Mouse (Mus musculus) CD4-positive, CD25-positive, alpha-beta regulatory T cell, adult 2 months (primary cell): ENCODE results near the gene Aff3.

Experiments used
- DNase-seq: peaks from one replicate; pipeline ENCODE4 v3.0.0-alpha.2; 2012; ENCODE audit warnings: low read depth, low spot score

Aff3 gene

DNA sequence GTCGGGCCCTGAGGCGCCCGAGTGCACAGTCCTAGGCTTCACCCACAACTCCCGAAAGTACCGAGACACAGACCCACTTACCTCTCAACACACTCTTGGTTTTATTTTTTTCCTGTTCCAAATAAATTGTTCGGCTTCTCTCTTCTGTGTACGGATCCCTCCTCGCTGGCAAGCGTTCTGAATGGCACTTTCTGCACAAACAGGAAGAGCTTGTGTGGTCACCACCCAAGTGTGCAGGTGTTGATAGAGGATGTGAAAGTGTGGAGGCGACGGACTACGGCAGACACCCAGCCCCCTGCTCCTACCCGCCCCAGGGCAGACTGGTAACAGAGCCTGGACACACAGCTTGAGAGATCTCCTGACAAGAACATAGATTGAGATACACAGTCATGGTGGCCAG, at the start of gene Aff3:
Aff3 (minus strand) TSS at position 179 of the 400 bp plus-strand sequence.
- DNase-seq: peak; percentile 72

DNA sequence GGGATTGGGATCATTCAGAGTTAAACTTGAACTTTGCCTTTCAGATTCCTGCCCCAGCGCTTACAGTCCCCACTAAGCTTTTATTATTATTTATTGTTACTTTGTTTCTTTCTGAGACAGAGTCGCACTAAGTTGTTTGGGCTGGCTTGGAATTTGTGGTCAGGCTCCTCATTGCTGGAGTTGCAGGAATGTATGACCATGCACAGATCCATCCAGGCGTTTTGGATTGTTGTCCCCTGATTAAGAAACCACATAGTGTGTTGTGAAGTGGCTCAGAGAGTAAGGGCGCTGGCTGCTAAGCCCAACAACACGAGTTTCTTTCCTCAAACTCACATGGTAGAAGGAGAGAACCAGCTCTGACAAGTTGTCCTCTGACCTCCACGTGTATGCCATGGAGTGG, 35.9 kb upstream of the Aff3 start:
- no peak for DNase-seq

DNA sequence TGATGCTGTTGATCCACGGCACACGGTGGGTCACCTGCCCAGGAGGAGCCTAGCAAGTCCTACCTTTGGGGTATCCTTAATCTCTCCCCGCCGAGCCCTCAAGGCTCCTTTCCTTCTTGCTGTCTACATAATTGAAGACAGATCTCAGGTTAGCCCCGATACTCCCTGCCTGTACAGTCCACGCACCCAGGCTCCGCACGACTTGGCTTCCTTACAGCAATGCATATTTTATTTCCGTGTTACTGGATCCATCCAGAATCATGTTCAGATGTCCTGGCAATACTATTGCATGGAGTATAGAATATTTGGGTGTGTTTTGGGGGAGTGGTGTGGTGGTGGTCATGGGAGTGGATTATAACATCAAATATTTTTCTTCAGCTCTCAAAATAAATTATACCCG, 34.5 kb upstream of the Aff3 start:
- DNase-seq: no peak

DNA sequence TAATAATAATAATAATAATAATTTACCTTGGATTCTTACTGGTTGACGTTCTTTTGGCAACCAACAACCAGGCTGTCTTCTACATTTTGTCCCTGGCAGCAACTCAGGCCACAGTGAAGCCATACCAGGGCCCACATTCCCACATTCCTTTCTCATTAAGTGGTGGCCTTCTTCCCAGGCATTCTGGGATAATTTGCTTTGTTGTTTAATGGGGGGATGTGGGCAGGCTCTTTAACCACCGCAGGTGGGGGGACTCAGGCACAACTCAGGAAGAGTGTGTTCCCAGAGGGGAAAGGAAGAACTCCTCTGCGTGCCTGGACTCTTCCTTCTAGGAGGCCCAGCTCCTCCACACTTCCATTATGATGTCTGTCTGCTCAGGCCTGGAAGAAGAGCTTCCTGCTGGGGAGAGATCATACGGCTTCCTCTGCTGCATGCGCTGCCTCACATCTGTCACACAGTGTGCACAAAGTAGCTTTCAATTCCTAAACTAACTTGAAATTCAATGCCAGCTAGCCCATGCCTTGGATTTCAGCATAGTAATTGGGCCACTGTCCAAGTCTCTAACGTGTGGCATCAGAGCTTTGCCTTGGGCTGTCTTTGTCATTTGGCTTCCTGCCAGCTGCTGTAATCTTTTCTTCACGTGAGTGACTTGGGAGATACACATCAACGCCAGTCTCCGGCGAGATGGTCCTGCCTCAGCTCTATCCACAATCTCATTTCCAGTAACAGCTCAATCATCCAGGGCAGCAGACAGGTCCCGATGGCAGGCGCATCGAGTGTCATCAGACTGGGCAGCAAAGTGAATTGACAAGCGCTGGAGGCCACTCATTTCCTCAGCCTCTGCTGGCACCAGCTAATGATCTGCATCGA, 31.3 kb upstream of the Aff3 start:
- peak; percentile 37 for DNase-seq

DNA sequence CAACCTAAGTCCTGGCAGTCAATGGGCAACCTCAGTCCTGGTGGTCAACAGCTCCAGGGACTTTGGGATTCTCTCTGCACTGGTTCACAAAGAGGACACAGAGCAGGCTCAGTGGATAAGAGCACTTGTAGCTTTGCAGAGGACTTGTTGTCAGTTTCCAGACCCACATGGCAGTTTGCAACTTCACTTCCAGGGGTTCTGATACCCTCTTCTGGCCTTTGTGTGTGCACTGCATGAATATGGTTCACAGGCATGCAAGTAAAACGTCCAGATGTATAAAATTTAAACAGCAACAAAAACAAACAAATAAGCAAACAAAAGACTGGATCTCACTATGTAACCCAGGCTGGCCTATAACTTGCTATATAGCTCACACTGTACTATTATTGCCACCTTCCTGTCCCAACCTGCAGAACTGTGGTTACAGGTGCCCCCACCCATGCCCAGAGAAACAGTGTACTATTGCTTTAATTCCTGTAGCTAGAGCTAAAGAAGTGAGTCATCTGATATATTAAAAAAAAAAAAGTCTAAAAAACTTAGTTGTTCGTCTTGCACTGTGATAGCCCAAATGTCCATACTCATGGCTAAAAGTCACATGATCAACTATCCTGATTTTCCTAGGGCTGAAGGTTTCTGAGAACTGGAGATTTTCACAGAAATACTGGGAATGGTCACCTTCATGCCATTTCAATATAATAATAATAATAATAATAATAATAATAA, 30.5 kb upstream of the Aff3 start:
- no peak for DNase-seq

DNA sequence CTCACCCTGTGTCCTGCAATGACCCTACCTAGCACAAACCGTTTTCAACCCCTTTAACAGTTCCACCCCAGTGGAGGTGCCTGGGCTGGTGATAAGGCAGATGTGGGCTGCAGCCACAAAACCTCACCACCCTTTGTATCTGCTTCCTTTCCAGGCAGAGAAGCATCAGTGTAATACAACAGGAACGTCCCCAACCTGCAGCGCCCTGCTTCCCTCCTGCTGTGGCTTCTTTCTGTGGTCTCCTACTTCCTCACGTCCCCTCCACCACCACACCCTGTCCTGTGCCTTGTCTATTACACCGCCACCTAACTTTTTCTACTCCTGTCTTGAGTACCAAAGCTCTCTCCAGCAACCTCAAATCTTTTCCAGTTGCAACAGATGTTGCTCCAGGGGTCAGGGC, 29.4 kb upstream of the Aff3 start:
- DNase-seq: peak; percentile 57

DNA sequence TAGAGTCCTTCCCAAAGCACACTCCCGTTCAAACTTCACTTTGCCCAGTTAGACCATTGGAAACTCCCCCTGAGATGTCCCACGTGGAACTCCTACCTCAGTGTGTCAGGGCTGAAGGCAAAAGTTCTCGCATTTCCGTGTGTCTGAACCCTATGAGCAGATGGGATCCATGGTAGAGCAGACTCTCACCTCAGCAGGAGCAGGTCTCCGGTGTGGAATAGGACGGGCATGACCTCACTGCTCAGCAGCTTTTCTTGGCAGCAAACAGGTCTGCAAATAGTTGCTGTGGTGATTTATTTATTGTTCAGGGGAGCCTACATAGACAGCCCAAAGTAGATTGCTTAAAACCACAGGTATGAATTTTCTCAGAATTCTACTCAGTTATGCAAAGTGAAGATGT, 25.7 kb upstream of the Aff3 start:
- no peak for DNase-seq

DNA sequence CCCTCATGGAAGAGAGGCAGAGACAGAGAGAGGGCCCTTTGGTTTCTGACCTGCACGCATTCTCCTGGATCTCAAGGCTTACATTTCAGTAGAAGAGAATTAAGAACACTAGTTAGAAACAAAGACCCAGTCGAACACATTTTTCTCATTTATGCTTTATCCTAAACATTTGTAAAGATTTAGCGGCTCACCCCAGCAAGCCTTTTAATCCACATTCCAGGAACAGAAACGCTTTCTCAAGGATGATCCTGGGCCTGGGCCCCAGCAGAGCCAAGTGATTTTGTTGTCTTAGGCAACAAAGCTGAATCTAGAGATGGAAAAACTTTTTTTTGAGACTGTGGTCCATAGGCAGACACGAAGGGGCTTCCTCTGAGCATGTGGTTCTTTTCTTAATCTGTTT, 23.5 kb upstream of the Aff3 start:
- DNase-seq: no peak

DNA sequence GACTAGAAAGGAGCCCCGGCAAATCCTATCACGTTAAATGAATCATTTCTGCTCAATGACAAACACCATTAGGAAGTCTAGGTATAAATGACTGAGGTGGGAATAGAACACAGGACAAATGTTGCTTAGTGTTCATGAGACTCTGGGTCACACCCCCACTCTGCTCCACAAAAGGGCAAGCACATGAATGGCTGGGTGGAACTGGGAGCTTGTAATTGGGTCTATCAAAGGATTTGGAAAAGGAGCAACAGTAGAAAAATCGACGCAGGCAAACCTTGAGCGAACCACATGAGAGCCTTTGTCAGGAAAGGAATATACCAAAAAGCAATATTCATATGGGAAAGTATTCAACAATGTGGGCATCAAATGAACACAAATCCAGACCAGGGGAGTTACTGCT, 21.0 kb upstream of the Aff3 start:
- DNase-seq: no peak

DNA sequence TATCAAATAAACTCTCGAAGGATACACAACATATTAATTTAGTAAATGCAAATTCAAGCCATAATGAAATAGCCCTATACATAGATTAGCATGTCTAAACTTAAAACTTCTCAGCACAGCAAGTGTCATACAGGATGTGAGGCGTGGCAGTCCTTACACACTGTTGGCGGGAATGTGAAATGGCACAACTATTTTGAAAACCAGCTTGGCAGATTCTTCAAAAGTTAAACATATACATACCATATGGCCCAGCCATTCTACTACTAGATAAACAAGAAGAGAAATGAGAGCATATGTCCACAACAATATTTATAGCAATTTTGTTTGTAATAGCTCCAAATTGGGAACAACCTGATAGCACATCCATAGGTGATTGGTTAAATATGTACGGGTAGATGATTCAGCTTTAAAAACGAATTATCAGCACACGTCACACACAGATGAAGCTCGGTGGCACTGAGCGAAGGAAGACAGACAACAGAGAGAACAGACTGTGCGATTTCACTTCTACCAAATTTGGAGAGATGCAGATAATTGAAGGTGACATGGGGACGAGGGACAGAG, 18.5 kb upstream of the Aff3 start:
- no peak for DNase-seq

DNA sequence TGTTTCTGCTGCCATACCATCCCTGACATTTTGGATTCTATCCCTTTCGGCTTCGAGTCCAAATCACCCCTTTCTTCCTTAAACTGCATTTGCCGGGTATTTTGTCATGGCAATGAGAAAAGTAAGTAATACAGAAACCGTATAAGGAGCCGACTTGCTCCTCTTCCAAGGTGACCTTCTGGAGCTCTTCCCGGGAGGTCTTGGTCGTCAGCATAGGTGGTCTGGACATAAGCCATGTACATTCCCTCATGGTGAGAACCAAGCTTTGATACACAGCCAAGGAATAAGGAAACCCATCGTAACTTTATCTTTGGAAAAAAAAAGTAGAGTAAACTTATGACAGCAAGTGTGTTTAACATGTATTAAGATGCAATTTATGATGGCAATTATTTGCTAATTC, 15.1 kb upstream of the Aff3 start:
- no peak for DNase-seq

DNA sequence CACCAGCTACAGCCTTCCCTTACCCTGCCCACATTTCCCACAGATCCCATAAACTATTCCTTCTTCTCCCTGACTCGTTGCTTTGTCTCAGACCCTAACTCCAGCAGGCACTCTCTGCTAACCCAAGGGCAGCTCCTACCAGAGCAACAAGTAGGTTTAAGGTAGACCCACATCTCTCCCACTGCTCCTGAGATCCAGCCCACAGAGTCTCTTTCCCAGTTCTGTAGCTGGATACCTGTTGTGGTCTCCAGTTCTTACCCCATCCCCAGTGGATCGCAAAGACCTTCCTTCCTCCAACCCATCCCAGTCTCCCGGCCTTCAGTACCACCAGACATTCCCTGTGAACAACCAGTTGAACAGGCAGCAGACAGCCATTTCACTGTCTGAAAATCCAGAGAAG, 7.0 kb upstream of the Aff3 start:
- no peak for DNase-seq

DNA sequence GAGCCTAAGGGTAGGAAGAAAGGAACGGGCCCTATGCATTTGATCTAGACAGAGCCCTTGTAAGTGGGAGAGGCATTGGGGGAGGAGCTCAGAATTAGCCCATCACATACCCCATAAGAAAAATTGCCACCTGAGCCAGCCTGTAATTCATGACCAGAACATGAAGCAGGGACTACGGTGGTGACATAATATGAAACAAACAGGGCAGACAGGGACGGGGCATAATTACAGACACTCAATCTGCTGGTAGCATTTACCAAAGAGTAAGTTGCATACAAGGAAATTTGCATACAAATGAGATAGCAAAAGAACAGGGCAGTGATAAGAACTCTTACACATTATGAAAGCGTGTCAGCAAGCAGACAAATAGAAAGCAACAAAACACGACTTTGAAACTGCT, 6.3 kb upstream of the Aff3 start:
- no peak for DNase-seq

DNA sequence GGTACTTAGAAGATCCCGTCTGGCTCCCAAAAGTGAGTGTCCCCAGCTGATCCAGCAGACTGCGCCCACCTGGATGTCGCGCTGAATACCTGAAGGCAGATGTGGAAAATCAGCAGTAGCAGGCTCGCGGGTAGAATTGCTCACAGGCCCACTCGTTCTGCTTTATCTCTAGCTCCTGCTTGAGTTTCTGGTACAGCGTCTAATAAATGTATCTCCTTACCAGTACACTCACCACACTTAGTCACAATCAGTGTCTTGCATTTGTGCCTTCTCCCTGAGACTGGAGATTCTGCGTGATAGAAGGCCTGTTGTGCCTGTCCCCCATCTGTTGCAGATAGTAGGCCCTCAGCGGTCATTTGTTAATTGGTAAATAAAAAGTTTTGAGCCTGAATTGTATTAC, 3.6 kb upstream of the Aff3 start:
- DNase-seq: no peak

DNA sequence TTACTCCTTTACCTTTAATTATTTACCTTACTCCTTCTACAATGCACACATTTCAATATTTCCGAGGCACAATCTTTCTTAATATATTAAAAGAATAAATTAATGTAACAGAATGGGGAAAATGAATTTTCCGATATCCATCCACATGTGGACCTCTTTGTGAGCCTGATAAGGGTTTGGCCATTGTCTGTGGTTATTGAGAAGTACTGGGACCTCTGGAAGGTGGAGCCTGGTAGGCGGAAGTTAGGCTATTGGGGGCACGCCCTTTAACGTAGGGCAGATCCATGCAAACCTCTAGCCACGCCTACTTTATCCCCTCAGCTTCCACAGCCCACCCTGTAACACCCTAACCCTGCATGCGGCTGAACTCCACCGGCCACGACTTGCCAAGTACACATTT, 3.1 kb upstream of the Aff3 start:
- DNase-seq: no peak

DNA sequence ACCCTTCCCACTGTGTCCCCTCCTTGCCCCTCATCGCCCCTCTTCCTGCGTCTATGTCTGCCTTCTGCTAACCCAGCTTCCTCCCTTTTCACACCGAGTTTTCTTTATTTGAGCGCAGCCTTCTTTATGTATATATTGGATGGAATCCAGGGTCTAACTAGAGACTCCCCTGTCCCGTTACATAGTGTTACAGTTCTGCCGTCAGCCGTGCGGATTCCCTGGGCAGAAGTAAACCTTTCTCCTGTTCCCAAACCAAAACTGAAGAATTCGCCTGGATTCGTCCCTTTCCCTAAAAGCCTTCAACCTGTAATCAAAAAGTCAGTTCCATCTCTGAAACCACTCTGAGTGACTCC, 2.0 kb upstream of the Aff3 start:
- no peak for DNase-seq

DNA sequence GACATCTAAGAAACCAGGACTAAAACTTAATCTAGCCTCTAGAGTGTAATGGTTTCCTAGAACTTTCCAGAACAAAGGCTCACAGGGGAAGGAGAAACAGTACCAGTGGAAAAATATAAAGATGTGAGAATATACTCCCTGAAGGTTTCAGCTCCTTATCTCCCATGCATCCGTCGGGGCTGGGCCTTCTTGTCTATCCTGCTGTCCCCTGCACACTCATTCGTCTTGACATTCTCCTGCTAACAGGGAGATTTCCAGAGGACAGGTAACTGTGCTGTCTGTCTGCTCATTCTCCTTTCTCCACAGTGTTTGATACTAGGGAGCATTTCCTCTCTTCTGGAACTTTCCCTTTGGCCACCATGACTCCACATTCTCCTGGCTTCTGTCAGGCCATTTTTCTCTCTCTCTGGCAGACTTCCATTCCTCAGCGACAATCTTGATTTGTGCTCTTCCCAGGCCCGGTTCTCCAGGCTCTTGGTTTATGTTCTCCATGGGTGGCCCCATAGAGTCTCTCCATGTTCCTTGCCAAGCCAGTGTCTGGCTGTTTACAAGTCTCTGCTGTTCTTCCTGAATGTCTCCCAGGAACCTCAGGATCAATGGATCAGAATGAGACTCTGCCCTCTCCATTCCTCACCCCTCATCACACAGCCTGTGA, 1.5 kb upstream of the Aff3 start:
- no peak for DNase-seq

DNA sequence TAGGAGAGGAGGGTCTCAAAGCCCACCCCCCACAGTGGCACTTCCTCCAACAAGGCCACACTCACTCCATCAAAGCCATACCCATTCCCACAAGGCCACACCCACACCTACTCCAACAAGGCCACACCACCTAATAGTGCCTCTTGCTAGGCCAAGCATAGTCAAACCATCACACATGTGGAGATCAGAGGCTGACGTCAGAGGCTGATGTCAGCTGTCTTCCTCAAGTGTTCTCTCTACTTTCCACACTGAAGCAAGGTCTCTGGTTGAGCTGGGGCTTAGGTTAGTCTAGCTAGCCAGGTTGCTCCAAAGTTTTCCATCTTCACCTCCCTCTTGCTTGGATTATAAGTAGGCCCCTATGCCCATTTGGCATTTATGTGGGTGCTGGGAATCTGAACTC, 856 bp upstream of the Aff3 start:
- DNase-seq: peak; percentile 85

DNA sequence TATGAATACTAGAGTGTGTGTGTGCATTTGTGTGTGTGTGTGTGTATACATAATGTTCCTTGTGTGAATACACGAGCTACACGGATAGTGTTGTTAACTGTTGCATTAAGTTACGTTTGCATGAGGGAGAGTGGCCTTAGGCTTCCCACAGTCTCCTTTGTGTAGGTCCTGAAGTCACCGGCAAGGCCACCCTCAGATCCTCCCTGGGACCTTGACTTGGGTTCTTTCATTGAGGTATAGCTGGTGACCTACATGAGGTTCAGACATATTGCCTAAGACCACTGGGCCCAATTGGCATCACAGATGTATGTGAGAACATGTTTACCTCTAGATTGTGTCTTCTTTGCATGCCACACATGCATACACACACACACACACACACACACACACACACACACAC, 494 bp downstream of the Aff3 start:
- peak; percentile 41 for DNase-seq

DNA sequence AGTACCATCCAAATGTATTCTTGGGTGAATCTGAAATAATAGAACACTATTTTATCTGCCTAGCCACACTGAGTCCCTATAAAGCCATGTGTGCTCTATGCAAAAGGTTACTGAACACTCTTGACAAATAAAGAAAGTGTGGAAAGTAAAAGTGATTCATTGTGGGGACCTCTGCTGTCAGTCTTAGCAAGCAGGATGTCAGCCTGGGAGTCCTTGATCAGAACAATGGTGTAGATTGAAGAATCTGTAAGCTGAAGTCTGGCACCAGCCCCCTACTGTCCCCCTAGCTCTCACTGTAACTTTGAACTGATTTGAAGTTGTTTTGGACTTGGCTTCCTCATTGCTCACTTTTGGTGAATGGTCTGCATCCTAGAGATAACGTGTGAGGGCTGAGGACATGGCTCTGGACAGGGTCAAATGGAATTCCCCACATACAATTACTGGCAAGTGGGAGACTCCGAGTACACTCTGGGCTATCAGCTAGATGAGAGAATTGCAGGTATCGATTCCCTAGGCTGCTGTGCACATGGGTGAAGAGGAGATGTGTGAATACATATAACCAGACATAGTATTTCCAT, 2.0 kb downstream of the Aff3 start:
- DNase-seq: peak; percentile 60

DNA sequence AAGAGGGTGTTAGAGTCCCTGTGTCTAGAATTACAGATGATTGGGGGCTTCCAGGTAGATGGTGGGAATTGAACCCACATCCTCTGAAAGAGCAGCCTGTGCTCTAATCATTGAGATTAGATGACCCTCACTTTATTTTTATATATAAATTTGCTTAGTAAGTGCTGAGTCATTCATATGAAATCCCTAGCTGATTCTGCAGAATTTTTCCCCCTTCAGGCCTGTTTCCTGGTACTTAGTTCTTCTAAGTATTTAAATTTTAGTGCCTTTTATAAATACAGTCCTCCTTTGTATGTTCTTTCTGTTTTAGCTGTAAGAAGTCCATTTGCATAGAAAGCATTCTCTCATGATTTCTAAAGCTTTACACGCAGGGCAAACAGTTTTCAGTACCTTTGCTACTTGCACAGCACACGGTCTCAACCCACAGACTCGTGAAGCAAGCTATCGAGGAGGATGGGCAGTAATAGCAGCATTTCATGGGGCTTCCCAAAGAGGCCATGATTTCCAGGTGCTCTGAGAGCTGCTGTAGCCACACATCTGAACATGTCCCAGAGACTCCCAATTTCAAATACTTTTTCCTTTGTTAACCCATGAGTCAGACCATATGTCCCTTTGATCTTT, 5.7 kb downstream of the Aff3 start:
- DNase-seq: peak; percentile 18

DNA sequence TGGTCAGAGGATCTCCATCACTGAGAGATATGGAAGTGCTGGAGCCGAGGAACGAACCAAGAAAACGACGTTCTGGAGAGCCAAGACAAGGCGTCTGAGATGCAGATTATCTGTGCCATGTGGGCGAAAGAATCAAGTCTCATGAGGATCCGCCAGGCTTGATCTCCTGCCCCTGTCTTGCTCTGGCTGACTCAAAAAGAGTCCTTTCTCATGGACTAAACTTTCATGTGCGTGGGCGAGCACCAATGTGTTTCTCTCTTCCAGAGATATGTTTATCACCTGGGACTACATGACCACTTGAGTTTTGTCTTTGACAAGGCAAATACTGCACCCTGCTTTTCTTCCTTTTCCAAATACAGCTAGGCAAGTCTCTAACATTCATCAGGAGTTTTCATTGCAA, 6.4 kb downstream of the Aff3 start:
- DNase-seq: peak; percentile 37
